Mouse (Mus musculus) heart, postnatal 4 days (tissue): ENCODE data around the gene Olfr1313. TPM values are rescaled to one million over a fixed set of nuclear protein-coding genes. Genes with fewer than 3 reads are reported as not detected.
"Not testable (repeated sequence)": the region's sequence is repeated elsewhere in the genome, so short reads cannot be mapped to it uniquely, and the experiment has no call there.

ENCODE experiments used
- DNase-seq: peaks from one replicate; pipeline ENCODE4 v3.0.0; 2021
- total RNA-seq, 2 experiments: library from RNA; stranded (reverse); gene quantifications; 2 replicates each; pipeline ENCODE4 v1.2.3; 2021

Olfr1313 gene
- total RNA-seq = not detected

DNA sequence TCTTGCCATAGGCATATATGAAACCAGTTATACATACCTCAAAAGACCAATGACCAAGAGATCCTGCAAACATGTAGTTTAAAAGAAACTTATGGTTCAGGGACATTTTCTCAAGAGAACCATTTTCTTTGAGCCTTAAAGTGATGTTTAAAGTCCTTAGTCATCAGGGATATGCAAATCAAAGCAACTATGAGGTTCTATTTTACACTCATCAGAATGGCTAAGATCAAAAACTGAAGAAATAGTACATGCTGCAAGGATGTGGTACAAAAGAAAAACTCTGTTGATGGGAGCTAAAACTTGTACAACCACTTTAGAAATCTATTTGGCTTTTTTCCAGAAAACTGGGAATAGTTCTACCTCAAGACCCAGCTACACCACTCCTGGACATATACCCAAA is at the start of gene Olfr1313:
Gene Olfr1313 (minus strand): TSS at position 101 of the 400 bp plus-strand sequence.
- no peak for DNase-seq

GRCm38 (mm10) chr2:112115340-112115739 is 37.7 kb upstream of the Olfr1313 start, which contains the start of gene Olfr1315-ps1:
Gene Olfr1315-ps1, minus strand, starts transcription at chr2:112115440.
- DNase-seq = no peak

DNA sequence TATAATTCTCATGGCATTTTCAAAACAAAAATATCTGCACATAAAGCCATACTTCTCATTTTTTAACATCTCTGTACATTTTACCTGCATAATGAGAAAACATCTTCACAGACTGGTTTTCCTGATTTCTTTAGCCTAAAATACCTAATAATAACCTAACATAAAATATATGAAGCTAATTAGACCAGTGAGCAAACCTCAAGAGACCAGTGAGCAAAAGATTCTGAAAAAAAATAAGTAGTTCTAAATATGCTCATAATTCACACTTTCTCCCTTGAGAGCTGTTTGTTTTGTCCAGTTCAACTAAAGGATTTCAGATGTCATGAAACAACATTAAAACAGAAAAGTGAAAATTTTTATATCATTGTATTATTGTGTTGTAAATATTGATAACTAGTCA is 19.0 kb upstream of the Olfr1313 start, which contains the start of gene Olfr1314:
Gene Olfr1314 (minus strand): TSS at position 101 of the 400 bp plus-strand sequence.
- DNase-seq = no peak

- no peak for DNase-seq
These were observed 27.5 kb downstream of the Olfr1313 start, which contains the start of gene Olfr1312 for GRCm38 (mm10) chr2:112050138-112050537. Gene Olfr1312, minus strand, starts transcription at chr2:112050238.

DNA sequence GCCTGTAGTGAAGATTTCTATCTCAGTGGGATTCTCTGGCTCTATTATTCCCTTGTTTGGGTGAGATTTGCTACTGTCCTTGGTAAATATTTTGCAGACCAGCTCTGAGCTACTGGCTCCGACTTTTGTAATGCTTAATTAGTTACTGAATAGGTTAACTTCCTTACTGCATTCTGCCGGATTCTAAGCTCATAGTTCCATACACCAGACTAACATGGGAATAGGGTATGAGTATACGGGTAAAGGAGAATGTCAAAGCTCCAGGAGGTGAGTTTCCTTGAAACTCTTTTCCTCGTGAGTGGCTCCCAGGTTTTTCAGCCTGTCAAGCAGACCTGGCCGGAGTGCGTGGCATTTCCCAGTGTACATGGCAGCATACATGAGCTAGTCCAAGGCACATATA is 50.7 kb downstream of the Olfr1313 start:
- not testable (repeated sequence) for DNase-seq

DNA sequence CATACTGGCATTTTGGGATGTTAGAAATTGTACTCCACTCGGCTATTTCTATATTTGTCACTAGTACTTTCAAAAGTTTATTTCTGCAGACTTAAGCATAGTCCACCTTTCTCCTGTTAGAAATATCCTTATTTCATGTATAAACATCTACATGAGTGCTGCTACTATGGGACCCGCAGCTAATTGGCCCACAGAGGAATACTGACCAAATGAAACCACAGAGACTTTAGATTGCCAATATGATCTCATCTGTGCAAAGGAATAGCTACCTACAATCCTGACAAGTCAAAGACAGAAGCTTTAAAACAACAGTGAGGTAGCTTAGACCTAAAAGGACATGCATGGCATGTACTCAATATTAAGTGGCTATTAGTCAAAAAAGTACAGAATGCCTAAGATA is 53.3 kb downstream of the Olfr1313 start, which contains the start of gene Olfr1311:
Gene Olfr1311 (minus strand): TSS at position 101 of the 400 bp plus-strand sequence.
- DNase-seq = no peak

Other genes with a start within 250 kb of the Olfr1313 start
- gene Olfr1305, start 200.7 kb downstream of the Olfr1313 start, total RNA-seq = not detected
- gene Olfr1306, start 161.6 kb downstream of the Olfr1313 start, total RNA-seq = not detected
- under 1 TPM in 1 of 2 experiments, not detected in 1; 0.02 TPM for gene Olfr1307, start 128.4 kb downstream of the Olfr1313 start, total RNA-seq
- gene Olfr1308, start 112.9 kb downstream of the Olfr1313 start, total RNA-seq = not detected
- gene Olfr1309, start 87.6 kb downstream of the Olfr1313 start, total RNA-seq = not detected
- not detected for gene Olfr1310, start 65.1 kb downstream of the Olfr1313 start, total RNA-seq
- gene Olfr1311, start 53.4 kb downstream of the Olfr1313 start, total RNA-seq = not detected
- gene Olfr1312, start 27.6 kb downstream of the Olfr1313 start, total RNA-seq = not detected
- not detected for gene Olfr1314, start 18.9 kb upstream of the Olfr1313 start, total RNA-seq
- not detected for gene Olfr1315-ps1, start 37.6 kb upstream of the Olfr1313 start, total RNA-seq
- not detected for gene Olfr1316, start 57.1 kb upstream of the Olfr1313 start, total RNA-seq
- gene Olfr1317, start 62.5 kb upstream of the Olfr1313 start, total RNA-seq = not detected
- gene Olfr1318, start 76.4 kb upstream of the Olfr1313 start, total RNA-seq = not detected
- gene Lpcat4, start 161.6 kb upstream of the Olfr1313 start, total RNA-seq = 1 to 10 TPM; 6.6 to 7.7 TPM
- gene Nutm1, start 181.4 kb upstream of the Olfr1313 start, total RNA-seq = not detected
- gene Nop10, start 184.1 kb upstream of the Olfr1313 start, total RNA-seq = 10 to 100 TPM; 64.1 to 65.4 TPM
- 10 to 100 TPM; 35.5 to 36.5 TPM for gene Slc12a6, start 188.0 kb upstream of the Olfr1313 start, total RNA-seq
- gene Gm21985, start 188.5 kb upstream of the Olfr1313 start, total RNA-seq = not detected